Mouse (Mus musculus) ES-Bruce4 (cell line): Measurements from ENCODE around the gene Fbxo28. TPM values are rescaled to one million over a fixed set of nuclear protein-coding genes. Genes with fewer than 3 reads are reported as not detected.

Source experiments
- H3K27ac ChIP-seq: 2 replicates; pipeline ENCODE4 v1.5.1; 2012; ENCODE audit warnings: low read length, inconsistent platforms; ENCODE audit not compliant: insufficient read depth
- H3K27me3 ChIP-seq: 2 replicates; pipeline ENCODE4 v1.6.1; 2012; ENCODE audit warnings: mild to moderate bottlenecking, low read length, inconsistent platforms; ENCODE audit not compliant: control insufficient read depth, poor library complexity, insufficient read depth, severe bottlenecking
- H3K36me3 ChIP-seq: 2 replicates; pipeline ENCODE4 v1.6.1; 2012; ENCODE audit warnings: inconsistent platforms, mild to moderate bottlenecking, low read length, moderate library complexity; ENCODE audit not compliant: control insufficient read depth, poor library complexity, insufficient read depth, severe bottlenecking
- H3K4me1 ChIP-seq: one replicate; pipeline ENCODE4 v1.8.1; 2011; ENCODE audit warnings: low read length; ENCODE audit not compliant: control insufficient read depth, insufficient read depth
- H3K4me3 ChIP-seq: 2 replicates; pipeline ENCODE4 v1.5.1; 2011; ENCODE audit warnings: low read depth, mild to moderate bottlenecking, low read length
- H3K9ac ChIP-seq: 2 replicates; pipeline ENCODE4 v1.6.1; 2012; ENCODE audit warnings: low read depth, mild to moderate bottlenecking, inconsistent platforms; ENCODE audit not compliant: poor library complexity, severe bottlenecking
- H3K9me3 ChIP-seq: replicated peaks from 2 replicates; pipeline ENCODE4 v1.6.1; 2012; ENCODE audit warnings: mild to moderate bottlenecking, low read length, inconsistent platforms; ENCODE audit not compliant: control insufficient read depth, poor library complexity, insufficient read depth, severe bottlenecking
- CTCF ChIP-seq: IDR thresholded peaks from one replicate; pipeline ENCODE4 v1.8.1; 2011; ENCODE audit warnings: low read depth, low read length
- EP300 ChIP-seq: IDR thresholded peaks from 2 replicates; pipeline ENCODE4 v1.6.1; 2011; ENCODE audit warnings: low read depth, low read length; ENCODE audit not compliant: insufficient read depth
- POLR2A ChIP-seq: IDR thresholded peaks from one replicate; pipeline ENCODE4 v1.8.1; 2011; ENCODE audit warnings: low read length; ENCODE audit not compliant: insufficient read depth
- polyA plus RNA-seq: library from polyadenylated mRNA; stranded (reverse); fragments of >200 nt; gene quantifications from 2 replicates; pipeline ENCODE4 v1.2.4, GENCODE M21; 2011; ENCODE audit warnings: low read depth; ENCODE audit not compliant: missing spikeins, insufficient read depth, insufficient read length

Gene Fbxo28
- polyA plus RNA-seq, 1 experiment, result 32.9 TPM

DNA sequence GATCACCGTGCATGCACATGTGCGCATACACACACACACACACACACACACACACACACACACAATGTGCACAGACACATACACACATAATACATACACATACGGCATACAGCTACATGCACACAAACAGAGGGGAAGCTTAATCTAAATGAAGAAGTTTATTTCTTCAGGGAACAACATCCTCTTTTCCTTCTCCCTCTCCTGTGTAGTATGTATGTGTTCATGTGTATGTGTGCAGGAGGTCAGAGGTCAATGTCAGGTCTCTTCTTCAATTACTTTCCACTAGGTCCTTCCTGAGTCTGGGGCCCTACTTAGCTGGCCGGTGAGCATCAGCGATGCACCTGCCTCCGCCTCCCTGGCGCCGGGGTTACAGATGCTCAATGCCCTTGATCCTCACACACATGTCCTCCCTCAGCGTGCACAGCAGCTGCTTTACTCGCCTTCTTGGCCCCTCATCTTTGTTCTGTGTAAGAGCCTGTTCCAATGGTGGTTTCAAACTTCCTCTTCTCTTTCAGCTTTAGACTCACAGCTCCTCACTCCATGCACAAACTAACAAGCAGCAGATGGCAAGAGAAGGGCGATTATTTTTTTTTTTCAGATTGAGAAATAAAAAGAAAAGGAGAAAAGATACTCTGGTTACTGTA lies 13.2 kb upstream of the Fbxo28 start:
- Histone ChIP-seq H3K36me3 (no peaks in the 10 kb centered on the region), H3K9me3 (no peaks in the 10 kb centered on the region), H3K27me3 (no peaks in the 10 kb centered on the region), H3K4me1 (no peaks in the 10 kb centered on the region), H3K27ac (no peak overlapping the region), H3K4me3 (no peak overlapping the region), H3K9ac (no peak overlapping the region)
- TF ChIP-seq POLR2A (no peak), EP300 (no peak), CTCF (no peak)

DNA sequence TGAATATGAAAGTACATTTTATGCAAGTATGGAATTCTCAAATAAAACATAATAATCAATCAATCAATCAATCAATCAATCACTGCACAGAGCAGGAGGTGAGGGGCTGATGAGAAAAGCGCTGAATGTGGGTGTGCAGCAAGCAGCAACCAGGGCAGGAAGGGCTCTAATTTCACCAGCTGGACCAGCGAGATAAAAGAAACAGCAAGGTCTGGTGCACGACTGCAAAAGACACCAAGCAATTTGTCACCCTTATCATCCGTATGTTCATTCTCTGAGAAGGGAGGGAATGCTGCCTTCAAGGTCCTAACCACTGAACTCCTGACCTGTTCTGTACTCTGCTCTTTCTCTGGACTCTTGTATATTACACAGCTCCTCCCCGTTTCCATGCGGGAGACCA lies 8.1 kb upstream of the Fbxo28 start:
- no peaks in the 10 kb centered on the region for H3K9me3 ChIP-seq

DNA sequence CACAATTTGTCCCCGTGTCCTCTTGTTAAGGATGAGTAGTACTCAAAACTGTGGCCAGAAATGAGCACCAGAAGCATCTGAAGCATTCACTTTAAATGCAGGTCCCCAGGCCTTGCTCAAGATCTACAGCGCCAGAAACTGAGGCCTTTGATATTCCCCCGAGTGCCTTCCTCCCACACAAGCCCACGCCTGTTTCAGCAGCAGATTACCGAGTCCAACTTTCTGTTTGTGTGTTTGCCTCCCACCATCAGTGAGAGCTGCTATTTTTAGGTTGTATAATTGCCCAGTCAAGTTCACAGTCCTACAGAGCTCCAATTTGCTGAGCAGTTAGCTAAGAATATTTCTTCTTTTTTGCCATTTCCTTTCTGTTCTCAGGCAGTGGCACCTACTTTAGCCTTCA lies 5.1 kb upstream of the Fbxo28 start:
- TF ChIP-seq POLR2A (no peak), CTCF (no peak), EP300 (no peak)
- Histone ChIP-seq H3K9me3 (no peaks in the 10 kb centered on the region), H3K27me3 (no peaks in the 10 kb centered on the region), H3K4me3 (no peak overlapping the region), H3K9ac (no peak overlapping the region), H3K36me3 (no peaks in the 10 kb centered on the region), H3K27ac (no peak overlapping the region), H3K4me1 (no peaks in the 10 kb centered on the region)

More for the DNA sequence above, 8.1 kb upstream of the Fbxo28 start:
- no peak overlapping the region for H3K4me3 ChIP-seq
- no peak overlapping the region for H3K27ac ChIP-seq
- TF ChIP-seq CTCF (no peak), EP300 (no peak), POLR2A (no peak)
- H3K36me3 ChIP-seq, result no peaks in the 10 kb centered on the region
- no peaks in the 10 kb centered on the region for H3K27me3 ChIP-seq
- H3K4me1 ChIP-seq, result no peaks in the 10 kb centered on the region
- no peak overlapping the region for H3K9ac ChIP-seq

DNA sequence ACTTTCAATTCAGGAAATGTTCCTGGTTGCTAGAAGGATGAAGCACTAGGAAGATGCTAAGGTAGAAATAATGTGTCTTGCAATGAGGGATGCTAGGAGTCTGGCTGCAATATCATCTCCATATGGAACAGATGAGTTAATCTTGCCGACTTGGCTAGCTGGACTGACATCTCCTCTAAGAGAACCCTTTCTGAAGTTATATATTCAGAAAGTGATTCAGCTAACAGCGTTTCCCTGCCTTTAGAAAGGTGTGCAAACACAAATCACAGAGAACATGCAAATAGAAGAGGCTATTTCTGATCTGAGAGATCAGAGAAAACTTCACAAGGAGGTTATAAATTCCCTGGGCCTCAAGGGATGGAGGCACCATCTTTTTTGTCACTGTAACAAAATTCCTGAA lies 4.4 kb upstream of the Fbxo28 start:
- H3K36me3 ChIP-seq, result no peaks in the 10 kb centered on the region
- H3K27ac ChIP-seq, result no peak overlapping the region
- no peak overlapping the region for H3K4me3 ChIP-seq
- no peaks in the 10 kb centered on the region for H3K4me1 ChIP-seq
- no peak overlapping the region for H3K9ac ChIP-seq
- TF ChIP-seq CTCF (no peak), EP300 (no peak), POLR2A (no peak)
- H3K9me3 ChIP-seq, result no peaks in the 10 kb centered on the region
- H3K27me3 ChIP-seq, result no peaks in the 10 kb centered on the region

DNA sequence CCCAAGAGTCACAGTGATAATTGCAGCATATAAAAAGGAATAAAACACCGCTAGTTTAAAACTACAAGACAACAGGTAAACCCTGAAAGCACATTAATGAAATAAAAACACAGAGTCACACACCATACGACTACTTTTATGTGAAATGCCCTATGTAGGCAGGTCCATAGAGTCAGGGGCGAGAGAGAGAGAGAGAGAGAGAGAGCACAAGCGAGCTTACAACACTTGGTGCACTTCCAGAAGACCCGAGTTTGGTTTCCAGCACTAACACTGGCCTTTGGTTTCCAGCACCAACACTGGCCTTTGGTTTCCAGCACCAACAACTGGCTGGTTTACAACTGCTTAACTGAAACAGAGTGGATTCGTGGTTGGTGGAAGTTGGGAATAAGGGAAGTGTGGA lies 564 bp upstream of the Fbxo28 start:
- no peaks in the 10 kb centered on the region for H3K27me3 ChIP-seq
- H3K27ac ChIP-seq, result no peak overlapping the region
- TF ChIP-seq EP300 (no peak), POLR2A (no peak), CTCF (no peak)
- no peak overlapping the region for H3K4me3 ChIP-seq
- no peaks in the 10 kb centered on the region for H3K4me1 ChIP-seq
- no peaks in the 10 kb centered on the region for H3K9me3 ChIP-seq
- H3K36me3 ChIP-seq, result no peaks in the 10 kb centered on the region
- H3K9ac ChIP-seq, result 0 out of 2 replicates have a peak overlapping the region, but pooled peaks have one; percentile 99

DNA sequence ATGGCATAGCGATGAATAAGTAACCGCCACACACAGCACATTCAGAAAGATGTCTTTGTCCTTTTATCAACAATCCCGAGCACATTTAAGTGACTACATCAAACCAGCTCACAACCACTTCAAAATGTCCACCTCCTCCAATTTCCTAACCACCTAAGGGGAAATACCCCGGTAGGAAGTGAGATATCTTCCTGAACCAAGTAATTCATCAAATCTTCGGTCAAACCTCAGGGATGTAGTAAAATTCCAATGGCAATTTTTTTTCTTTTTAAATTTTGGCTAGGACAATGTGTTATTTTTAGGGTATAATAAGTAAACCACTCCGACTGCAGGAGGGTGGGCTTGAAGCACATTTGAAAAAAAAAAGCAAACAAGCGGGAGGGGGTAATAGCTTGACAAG lies 1.1 kb downstream of the Fbxo28 start:
- Histone ChIP-seq H3K27me3 (no peaks in the 10 kb centered on the region), H3K27ac (no peak overlapping the region), H3K4me3 (peak overlapping the region; percentile 99), H3K9me3 (no peaks in the 10 kb centered on the region), H3K9ac (peak overlapping the region; percentile 99), H3K36me3 (peaks cover 3% of the 10 kb centered on the region), H3K4me1 (no peaks in the 10 kb centered on the region)
- TF ChIP-seq CTCF, result no peak
- no peak for TF ChIP-seq EP300
- no peak for TF ChIP-seq POLR2A
